Mouse (Mus musculus): ENCODE data around the gene Isoc2a.

DNA sequence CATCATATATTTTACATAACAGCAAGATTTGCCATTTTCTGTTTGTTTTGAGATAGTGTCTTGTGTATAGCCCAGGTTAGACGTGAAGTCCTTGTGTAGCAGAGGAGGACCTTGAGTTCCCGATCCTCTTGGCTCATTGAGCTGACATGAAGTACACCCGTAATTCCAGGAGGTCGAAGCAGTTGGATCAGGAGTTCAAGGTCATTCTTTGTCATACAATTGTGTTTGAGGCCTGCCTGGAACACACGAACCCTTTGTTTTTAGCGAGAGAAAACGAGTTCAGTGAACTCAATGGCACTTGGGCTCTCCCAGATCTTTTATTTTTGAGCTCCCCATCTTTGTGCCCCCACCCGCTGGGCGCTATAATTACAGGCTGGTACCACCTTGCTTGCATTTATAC lies 25.5 kb downstream of the Isoc2a start:
- TF ChIP-seq POLR2A (IDR thresholded peaks at IDR 0.05; ENCODE audit: low read depth, low read length), result no peak
- no peak for TF ChIP-seq CTCF (IDR thresholded peaks at IDR 0.05; ENCODE audit: extremely low read depth, insufficient read depth, insufficient read length, insufficient replicate concordance)

All from spleen, adult 2 months (tissue).